In genomic region chr9:77990278-77990677, GRCm38 (mm10) we compare ENCODE assay signal across 22 mouse cellular contexts.
"Had no signal": no experiment of that assay in that cellular context is flagged by ENCODE, and none has a peak within 500 bp of the region (broad histone marks: within the 10 kb centered on the region; RNA-seq: fewer than 3 reads in every experiment).

No protein-coding gene starts in this region.

- H3K4me1 ChIP-seq: kidney, embryonic 15.5 days; limb, embryonic 12.5 days; midbrain, embryonic 13.5 days; neural tube, embryonic 13.5 days had no signal

- ATAC-seq: liver, postnatal 0 days; lung, postnatal 0 days; midbrain, embryonic 13.5 days; midbrain, embryonic 16.5 days had no signal

- H3K9me3 ChIP-seq: kidney, embryonic 15.5 days; limb, embryonic 12.5 days; limb, embryonic 15.5 days; megakaryocyte, embryonic 14.5 days; midbrain, embryonic 10.5 days; midbrain, embryonic 13.5 days; neural tube, embryonic 13.5 days had no signal

- H3K27me3 ChIP-seq: kidney, embryonic 15.5 days; limb, embryonic 12.5 days; limb, embryonic 15.5 days; midbrain, embryonic 13.5 days; neural tube, embryonic 13.5 days had no signal

- H3K27ac ChIP-seq: kidney, embryonic 15.5 days; limb, embryonic 12.5 days; limb, embryonic 15.5 days; liver, embryonic 14.5 days; midbrain, embryonic 10.5 days; midbrain, embryonic 13.5 days; neural tube, embryonic 13.5 days had no signal

- H3K4me2 ChIP-seq: kidney, embryonic 15.5 days; limb, embryonic 12.5 days; limb, embryonic 15.5 days; liver, embryonic 11.5 days; lung, embryonic 14.5 days; midbrain, embryonic 13.5 days; neural tube, embryonic 13.5 days had no signal

- H3K9ac ChIP-seq: kidney, embryonic 15.5 days; limb, embryonic 12.5 days; limb, embryonic 15.5 days; liver, embryonic 14.5 days; liver, postnatal 0 days; lung, embryonic 14.5 days; midbrain, embryonic 13.5 days; neural tube, embryonic 13.5 days had no signal

- H3K36me3 ChIP-seq: neural tube, embryonic 13.5 days had no signal

- H3K4me3 ChIP-seq: kidney, embryonic 15.5 days; limb, embryonic 12.5 days; limb, embryonic 15.5 days; megakaryocyte, embryonic 14.5 days; midbrain, embryonic 10.5 days; midbrain, embryonic 13.5 days; myocyte; neural tube, embryonic 13.5 days had no signal

- DNase-seq: kidney, adult 8-10 months; kidney, postnatal 10 days; kidney, postnatal 36 days; left cerebral cortex, postnatal 4 days; liver, postnatal 0 days; lung, embryonic 14.5 days; retina, postnatal 1 day; right cerebral cortex, postnatal 25 days; spleen, adult 18-20 months; thymus, postnatal 25 days had no signal
